ENCODE assay signal across 9 mouse cellular contexts in the genomic region with DNA sequence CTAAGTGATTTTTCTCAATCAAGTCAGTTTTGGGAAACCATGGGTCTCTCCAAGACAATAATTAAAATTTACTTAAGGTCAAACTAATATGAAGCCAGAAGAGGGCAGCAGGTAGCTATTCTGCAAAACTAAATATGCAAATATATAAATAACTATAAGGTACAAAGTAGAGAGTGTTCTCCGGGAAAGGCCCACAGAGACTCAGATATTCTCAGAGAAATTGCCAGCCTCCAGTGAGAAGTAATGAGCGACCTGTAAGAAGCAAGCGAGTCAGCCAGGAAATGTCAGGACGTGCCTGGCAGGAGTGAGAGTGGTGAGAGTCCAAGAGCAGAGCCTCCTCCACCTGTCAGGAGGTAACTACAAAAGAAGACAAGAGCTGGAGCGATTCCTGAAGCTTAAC. TPM values are rescaled to one million over a fixed set of nuclear protein-coding genes. Genes with fewer than 3 reads are reported as not detected.
DNase-seq lines count a peak whose midpoint lies in the region; ATAC-seq and TF ChIP-seq lines count a peak whose summit lies in the region.
"Had no signal": no experiment of that assay in that cellular context is flagged by ENCODE, and none has a peak within 500 bp of the region (broad histone marks: within the 10 kb centered on the region; RNA-seq: fewer than 3 reads in every experiment).

No protein-coding gene starts in this region.

- no peaks in the 10 kb centered on the region for H3K9me3 ChIP-seq in embryonic facial prominence, embryonic 13.5 days
- no peaks in the 10 kb centered on the region for H3K9me3 ChIP-seq in embryonic facial prominence, embryonic 10.5 days
- no peaks in the 10 kb centered on the region for H3K9me3 ChIP-seq in forebrain, embryonic 13.5 days (replicated peaks)
- no peaks in the 10 kb centered on the region for H3K9me3 ChIP-seq in midbrain, postnatal 0 days (ENCODE audit: low read length)

- no peak overlapping the region for H3K4me3 ChIP-seq in embryonic facial prominence, embryonic 13.5 days
- H3K4me3 ChIP-seq in embryonic facial prominence, embryonic 10.5 days = no peak overlapping the region
- H3K4me3 ChIP-seq in lung, adult 2 months (replicated peaks; ENCODE audit: extremely low read depth, low read depth, low read length) = no peak overlapping the region
- no peak overlapping the region for H3K4me3 ChIP-seq in forebrain, embryonic 13.5 days
- no peak overlapping the region for H3K4me3 ChIP-seq in midbrain, postnatal 0 days (ENCODE audit: low read depth, low read length)

- TF ChIP-seq POLR2A in lung, adult 2 months (IDR thresholded peaks at IDR 0.05; ENCODE audit: borderline replicate concordance, extremely low read depth, low read depth, low read length) = no peak

- H3K4me2 ChIP-seq in embryonic facial prominence, embryonic 13.5 days = peak overlapping the region; percentile 29; the same call in 1 of the 2 replicates
- H3K4me2 ChIP-seq in forebrain, embryonic 13.5 days = no peak overlapping the region
- no peak overlapping the region for H3K4me2 ChIP-seq in midbrain, postnatal 0 days (ENCODE audit: low read depth, low read length, poor library complexity, severe bottlenecking)

- H3K4me1 ChIP-seq in embryonic facial prominence, embryonic 13.5 days = peaks cover 53% of the 10 kb centered on the region
- peaks cover 29% of the 10 kb centered on the region for H3K4me1 ChIP-seq in embryonic facial prominence, embryonic 10.5 days
- H3K4me1 ChIP-seq in lung, adult 2 months (ENCODE audit: control insufficient read depth, insufficient read depth, low read length) = no peaks in the 10 kb centered on the region
- H3K4me1 ChIP-seq in forebrain, embryonic 13.5 days = peaks cover 61% of the 10 kb centered on the region
- peaks cover 5% of the 10 kb centered on the region; the same call in 1 of the 2 replicates for H3K4me1 ChIP-seq in midbrain, postnatal 0 days (ENCODE audit: insufficient read depth, low read length)

- peak overlapping the region; percentile 74 for H3K27ac ChIP-seq in embryonic facial prominence, embryonic 13.5 days
- H3K27ac ChIP-seq in embryonic facial prominence, embryonic 10.5 days (replicated peaks) = no peak overlapping the region
- peak overlapping the region; percentile 48; the same call in 1 of the 2 replicates for H3K27ac ChIP-seq in forebrain, embryonic 13.5 days
- H3K27ac ChIP-seq in midbrain, postnatal 0 days (ENCODE audit: low read depth, low read length) = no peak overlapping the region

- no peak for ATAC-seq in embryonic facial prominence, embryonic 13.5 days (ENCODE audit: insufficient number of reproducible peaks, insufficient read depth, low FRiP score, low TSS enrichment, low read depth)
- peak; percentile 59 for ATAC-seq in forebrain, embryonic 13.5 days
- no peak for ATAC-seq in midbrain, postnatal 0 days (ENCODE audit: low FRiP score)

- H3K27me3 ChIP-seq in embryonic facial prominence, embryonic 13.5 days = no peaks in the 10 kb centered on the region
- no peaks in the 10 kb centered on the region for H3K27me3 ChIP-seq in embryonic facial prominence, embryonic 10.5 days (replicated peaks; ENCODE audit: low read depth, poor library complexity, severe bottlenecking)
- H3K27me3 ChIP-seq in forebrain, embryonic 13.5 days = no peaks in the 10 kb centered on the region
- H3K27me3 ChIP-seq in midbrain, postnatal 0 days (ENCODE audit: insufficient read depth, low read length) = no peaks in the 10 kb centered on the region

- DNase-seq in embryonic facial prominence, embryonic 10.5 days (ENCODE audit: low spot score) = no peak
- DNase-seq in lung, postnatal 36 days = peak; percentile 62
- no peak for DNase-seq in lung, adult 2 months
- DNase-seq in midbrain, postnatal 0 days (ENCODE audit: low spot score) = peak; percentile 49
- no peak for DNase-seq in spleen, postnatal 4 days (ENCODE audit: low spot score in 2 of 2)
- DNase-seq in layer of hippocampus, adult 8-10 months (ENCODE audit: low spot score in 2 of 2) = no peak
- DNase-seq: left cerebral cortex, postnatal 4 days had no signal

- no peak for TF ChIP-seq CTCF in lung, adult 2 months (IDR thresholded peaks at IDR 0.05; ENCODE audit: insufficient read depth, low read length)
- peak; percentile 66 for TF ChIP-seq CTCF in midbrain, postnatal 0 days (IDR thresholded peaks at IDR 0.05)

- no peak overlapping the region for H3K9ac ChIP-seq in embryonic facial prominence, embryonic 13.5 days
- H3K9ac ChIP-seq in forebrain, embryonic 13.5 days = no peak overlapping the region
- H3K9ac ChIP-seq in midbrain, postnatal 0 days (replicated peaks; ENCODE audit: low read length, poor library complexity, severe bottlenecking) = no peak overlapping the region

- H3K36me3 ChIP-seq in embryonic facial prominence, embryonic 13.5 days = no peaks in the 10 kb centered on the region
- H3K36me3 ChIP-seq in embryonic facial prominence, embryonic 10.5 days (replicated peaks) = no peaks in the 10 kb centered on the region
- no peaks in the 10 kb centered on the region for H3K36me3 ChIP-seq in forebrain, embryonic 13.5 days (ENCODE audit: poor library complexity, severe bottlenecking)
- H3K36me3 ChIP-seq in midbrain, postnatal 0 days (ENCODE audit: insufficient read depth, low read length) = no peaks in the 10 kb centered on the region

- 51% methylated on average over 5 of the region's 5 CpGs for WGBS in embryonic facial prominence, embryonic 13.5 days
- WGBS in embryonic facial prominence, embryonic 10.5 days = 78% methylated on average over 5 of the region's 5 CpGs
- WGBS in lung, adult 2 months = 31% methylated on average over 5 of the region's 5 CpGs
- 36% methylated on average over 5 of the region's 5 CpGs for WGBS in forebrain, embryonic 13.5 days
- 33% methylated on average over 5 of the region's 5 CpGs for WGBS in midbrain, postnatal 0 days

RNA-seq across cellular contexts. Expression of a gene that starts 39.0 kb away (rescaled TPM):
- 19.0 and 21.3 TPM in 2 replicates for polyA plus RNA-seq in embryonic facial prominence, embryonic 13.5 days (2015; fragmentation: Nextera tagmentation; extraction: Ambion mirVana)
- polyA plus RNA-seq in embryonic facial prominence, embryonic 10.5 days (2016; fragmentation: Nextera tagmentation; extraction: Ambion mirVana) = 11.7 and 12.7 TPM in 2 replicates
- 26.2 and 28.4 TPM in 2 replicates for polyA plus RNA-seq in lung, adult 2 months (2012; rRNA removed)
- 23.3 and 26.2 TPM in 2 replicates for polyA plus RNA-seq in forebrain, embryonic 13.5 days (2015; fragmentation: Nextera tagmentation; extraction: Ambion mirVana)
- 48.5 and 53.2 TPM in 2 replicates for total RNA-seq in midbrain, postnatal 0 days (2014; rRNA removed)
- 10.7 and 13.4 TPM in 2 replicates for polyA plus RNA-seq in midbrain, postnatal 0 days (2015; fragmentation: Nextera tagmentation; extraction: Ambion mirVana)
- total RNA-seq in layer of hippocampus, adult 8-10 months (2022) = 10 to 100 TPM; 35.0 to 45.5 (median 39.9) TPM

RNA-seq across cellular contexts. Expression of a gene that starts 39.1 kb away (rescaled TPM):
- 609 and 619 TPM in 2 replicates for polyA plus RNA-seq in embryonic facial prominence, embryonic 13.5 days (2015; fragmentation: Nextera tagmentation; extraction: Ambion mirVana)
- 452 and 456 TPM in 2 replicates for polyA plus RNA-seq in embryonic facial prominence, embryonic 10.5 days (2016; fragmentation: Nextera tagmentation; extraction: Ambion mirVana)
- 228 and 245 TPM in 2 replicates for polyA plus RNA-seq in lung, adult 2 months (2012; rRNA removed)
- 560 and 579 TPM in 2 replicates for polyA plus RNA-seq in forebrain, embryonic 13.5 days (2015; fragmentation: Nextera tagmentation; extraction: Ambion mirVana)
- 287 and 293 TPM in 2 replicates for total RNA-seq in midbrain, postnatal 0 days (2014; rRNA removed)
- polyA plus RNA-seq in midbrain, postnatal 0 days (2015; fragmentation: Nextera tagmentation; extraction: Ambion mirVana) = 596 and 650 TPM in 2 replicates
- 100 to 1,000 TPM; 226 to 234 (median 231) TPM for total RNA-seq in layer of hippocampus, adult 8-10 months (2022)

Comparison
In these comparisons a context has a peak if more than half of its experiments do, and no peak if none do; other contexts are left out.
1. H3K27ac ChIP-seq: peak in embryonic facial prominence, embryonic 13.5 days (single experiment) and forebrain, embryonic 13.5 days (single experiment); none in embryonic facial prominence, embryonic 10.5 days (single experiment) and midbrain, postnatal 0 days (single experiment).
2. DNase-seq: peak in lung, postnatal 36 days (single experiment) and midbrain, postnatal 0 days (single experiment); none in embryonic facial prominence, embryonic 10.5 days (single experiment), lung, adult 2 months (single experiment), spleen, postnatal 4 days (0 of 2) and layer of hippocampus, adult 8-10 months (0 of 2).